Mouse (Mus musculus) megakaryocyte-erythroid progenitor cell, adult 5-6 weeks (primary cell): ENCODE measurements around the gene Hectd4. TPM values are rescaled to one million over a fixed set of nuclear protein-coding genes. Genes with fewer than 3 reads are reported as not detected.

ENCODE experiments used
- ATAC-seq: replicated peaks from 2 replicates; pipeline ENCODE4 v1.8.0; 2016; ENCODE audit warnings: mild to moderate bottlenecking, inconsistent platforms; ENCODE audit not compliant: severe bottlenecking, poor library complexity, low FRiP score, low TSS enrichment
- total RNA-seq, 2 experiments: library from RNA; stranded (forward) in 1 of 2; stranded (reverse) in 1 of 2; fragments of 200-1000, 215-1000 nt in 1 of 2; fragments of >200 nt in 1 of 2; fragmentation: Nextera tagmentation in 1 of 2; gene quantifications; 2 replicates each; pipeline ENCODE4 v1.2.3; 2014 to 2017

The Hectd4 gene
- total RNA-seq (2014; fragmentation: Nextera tagmentation), result 53.9 and 71.9 TPM in 2 replicates
- 10.1 and 25.7 TPM in 2 replicates for total RNA-seq (2017)

- ATAC-seq, result peak; percentile 69
Observed at GRCm38 (mm10) chr5:121219980-121220731, at the start of gene Hectd4. Gene Hectd4 (plus strand): TSS chr5:121220219.

- ATAC-seq, result no peak
Observed at GRCm38 (mm10) chr5:121172835-121173234, 47.2 kb upstream of the Hectd4 start.

- no peak for ATAC-seq
Observed at GRCm38 (mm10) chr5:121179077-121179857, 40.8 kb upstream of the Hectd4 start.

- no peak for ATAC-seq
Observed at GRCm38 (mm10) chr5:121183269-121183668, 36.8 kb upstream of the Hectd4 start.

GRCm38 (mm10) chr5:121184375-121184774 lies 35.6 kb upstream of the Hectd4 start:
- ATAC-seq, result no peak

GRCm38 (mm10) chr5:121184945-121185551 lies 35.0 kb upstream of the Hectd4 start:
- ATAC-seq, result peak; percentile 68

- ATAC-seq, result no peak
Observed at GRCm38 (mm10) chr5:121187580-121188001, 32.4 kb upstream of the Hectd4 start.

GRCm38 (mm10) chr5:121188265-121188664 lies 31.8 kb upstream of the Hectd4 start:
- no peak for ATAC-seq

GRCm38 (mm10) chr5:121189182-121189581 lies 30.8 kb upstream of the Hectd4 start:
- no peak for ATAC-seq

- ATAC-seq, result no peak
Observed at GRCm38 (mm10) chr5:121190210-121190835, 29.7 kb upstream of the Hectd4 start.

- peak; percentile 74 for ATAC-seq
Observed at GRCm38 (mm10) chr5:121190836-121191583, 29.0 kb upstream of the Hectd4 start, which contains the start of gene Ptpn11. Gene Ptpn11 (minus strand): TSS chr5:121191397.

GRCm38 (mm10) chr5:121191584-121191906 lies 28.5 kb upstream of the Hectd4 start:
- ATAC-seq, result 0 out of 2 replicates have a peak, but pooled peaks have one; percentile 6

- no peak for ATAC-seq
Observed at GRCm38 (mm10) chr5:121194173-121194572, 25.8 kb upstream of the Hectd4 start.

GRCm38 (mm10) chr5:121196764-121197163 lies 23.3 kb upstream of the Hectd4 start:
- peak; percentile 63 for ATAC-seq

- no peak for ATAC-seq
Observed at GRCm38 (mm10) chr5:121197337-121197736, 22.7 kb upstream of the Hectd4 start.

- ATAC-seq, result peak; percentile 64; the same call in 1 of the 2 replicates
Observed at GRCm38 (mm10) chr5:121198376-121198775, 21.6 kb upstream of the Hectd4 start.

- ATAC-seq, result peak; percentile 41; the same call in 1 of the 2 replicates
Observed at GRCm38 (mm10) chr5:121201739-121202138, 18.3 kb upstream of the Hectd4 start.

- ATAC-seq, result no peak
Observed at GRCm38 (mm10) chr5:121202467-121202866, 17.6 kb upstream of the Hectd4 start.
